Mouse (Mus musculus): ENCODE data around the gene Cuedc2. TPM values are rescaled to one million over a fixed set of nuclear protein-coding genes. Genes with fewer than 3 reads are reported as not detected.
A peak's percentile ranks its signal among the peaks of the same experiment; 100 is the strongest.

Cuedc2 gene
- polyA plus RNA-seq, 1 experiment from 2014 or later = 260 TPM

GRCm38 (mm10) chr19:46362104-46362503 is 23.6 kb upstream of the Cuedc2 start:
- Histone ChIP-seq H3K9ac (ENCODE audit: low read depth, low read length) (no peak overlapping the region), H3K4me3 (ENCODE audit: low read depth, low read length) (no peak overlapping the region), H3K27me3 (ENCODE audit: control insufficient read depth, insufficient read depth, low read length) (peaks cover 12% of the 10 kb centered on the region; the same call in 1 of the 2 replicates), H3K36me3 (ENCODE audit: control insufficient read depth, insufficient read depth, low read length) (no peaks in the 10 kb centered on the region), H3K4me2 (replicated peaks; ENCODE audit: low read depth, low read length) (no peak overlapping the region), H3K4me1 (replicated peaks; ENCODE audit: control insufficient read depth, insufficient read depth, low read length) (no peaks in the 10 kb centered on the region), H3K9me3 (ENCODE audit: control insufficient read depth, low read length) (no peaks in the 10 kb centered on the region), H3K27ac (ENCODE audit: low read depth, low read length) (no peak overlapping the region)
- WGBS = 87% methylated on average over 8 of the region's 8 CpGs
- DNase-seq (ENCODE audit: low spot score) (no peak), ATAC-seq (ENCODE audit: low FRiP score) (no peak)

- no peaks in the 10 kb centered on the region for H3K9me3 ChIP-seq (ENCODE audit: control insufficient read depth, low read length)
- peaks cover 14% of the 10 kb centered on the region; the same call in 1 of the 2 replicates for H3K27me3 ChIP-seq (ENCODE audit: control insufficient read depth, insufficient read depth, low read length)
- no peaks in the 10 kb centered on the region for H3K36me3 ChIP-seq (ENCODE audit: control insufficient read depth, insufficient read depth, low read length)
- no peaks in the 10 kb centered on the region for H3K4me1 ChIP-seq (replicated peaks; ENCODE audit: control insufficient read depth, insufficient read depth, low read length)
- ATAC-seq (ENCODE audit: low FRiP score) (no peak), DNase-seq (ENCODE audit: low spot score) (no peak)
- WGBS = 50% methylated on average over 4 of the region's 4 CpGs
- no peak overlapping the region for H3K4me2 ChIP-seq (replicated peaks; ENCODE audit: low read depth, low read length)
- no peak overlapping the region for H3K4me3 ChIP-seq (ENCODE audit: low read depth, low read length)
- H3K9ac ChIP-seq (ENCODE audit: low read depth, low read length) = no peak overlapping the region
- H3K27ac ChIP-seq (ENCODE audit: low read depth, low read length) = no peak overlapping the region
These were observed 19.9 kb upstream of the Cuedc2 start for GRCm38 (mm10) chr19:46358381-46358780.

GRCm38 (mm10) chr19:46357344-46358280 is 19.1 kb upstream of the Cuedc2 start:
- WGBS = 20% methylated on average over 25 of the region's 25 CpGs
- Histone ChIP-seq H3K36me3 (ENCODE audit: control insufficient read depth, insufficient read depth, low read length) (no peaks in the 10 kb centered on the region), H3K27ac (ENCODE audit: low read depth, low read length) (no peak overlapping the region), H3K4me1 (replicated peaks; ENCODE audit: control insufficient read depth, insufficient read depth, low read length) (no peaks in the 10 kb centered on the region), H3K4me2 (replicated peaks; ENCODE audit: low read depth, low read length) (peak overlapping the region; percentile 52), H3K4me3 (ENCODE audit: low read depth, low read length) (peak overlapping the region; percentile 36; the same call in 1 of the 2 replicates), H3K27me3 (ENCODE audit: control insufficient read depth, insufficient read depth, low read length) (peaks cover 14% of the 10 kb centered on the region; the same call in 1 of the 2 replicates), H3K9ac (ENCODE audit: low read depth, low read length) (no peak overlapping the region; the same call in 1 of the 2 replicates), H3K9me3 (ENCODE audit: control insufficient read depth, low read length) (no peaks in the 10 kb centered on the region)
- ATAC-seq (ENCODE audit: low FRiP score) (no peak), DNase-seq (ENCODE audit: low spot score) (peak; percentile 21)

- Histone ChIP-seq H3K27ac (ENCODE audit: low read depth, low read length) (no peak overlapping the region), H3K4me3 (ENCODE audit: low read depth, low read length) (peak overlapping the region; percentile 36), H3K4me2 (replicated peaks; ENCODE audit: low read depth, low read length) (peak overlapping the region; percentile 52), H3K27me3 (ENCODE audit: control insufficient read depth, insufficient read depth, low read length) (peaks cover 14% of the 10 kb centered on the region; the same call in 1 of the 2 replicates), H3K9me3 (ENCODE audit: control insufficient read depth, low read length) (no peaks in the 10 kb centered on the region), H3K9ac (ENCODE audit: low read depth, low read length) (peak overlapping the region; percentile 42; the same call in 1 of the 2 replicates), H3K36me3 (ENCODE audit: control insufficient read depth, insufficient read depth, low read length) (no peaks in the 10 kb centered on the region), H3K4me1 (replicated peaks; ENCODE audit: control insufficient read depth, insufficient read depth, low read length) (no peaks in the 10 kb centered on the region)
- peak; percentile 88 for DNase-seq (ENCODE audit: low spot score)
- ATAC-seq (ENCODE audit: low FRiP score) = peak; percentile 73
- 0% methylated on average over 29 of the region's 29 CpGs for WGBS
These were observed 18.2 kb upstream of the Cuedc2 start for GRCm38 (mm10) chr19:46356701-46357138.

- peaks cover 12% of the 10 kb centered on the region for H3K27me3 ChIP-seq (ENCODE audit: control insufficient read depth, insufficient read depth, low read length)
- peak within 1 kb of the TSS; percentile 96 for H3K4me2 ChIP-seq (replicated peaks; ENCODE audit: low read depth, low read length)
- peak within 1 kb of the TSS; percentile 72 for H3K27ac ChIP-seq (ENCODE audit: low read depth, low read length)
- WGBS = 73% methylated on average over 10 of the region's 10 CpGs
- no peaks in the 10 kb centered on the region for H3K36me3 ChIP-seq (ENCODE audit: control insufficient read depth, insufficient read depth, low read length)
- no peaks in the 10 kb centered on the region for H3K4me1 ChIP-seq (replicated peaks; ENCODE audit: control insufficient read depth, insufficient read depth, low read length)
- no peak for ATAC-seq (ENCODE audit: low FRiP score)
- peak within 1 kb of the TSS; percentile 67 for H3K9ac ChIP-seq (ENCODE audit: low read depth, low read length)
- no peak for DNase-seq (ENCODE audit: low spot score)
- peak within 1 kb of the TSS; percentile 50 for H3K4me3 ChIP-seq (ENCODE audit: low read depth, low read length)
- no peaks in the 10 kb centered on the region for H3K9me3 ChIP-seq (ENCODE audit: control insufficient read depth, low read length)
These were observed 11.8 kb upstream of the Cuedc2 start, which contains the start of gene 2310034G01Rik for GRCm38 (mm10) chr19:46350168-46350932. TSS of gene 2310034G01Rik (minus strand) at chr19:46350302.

- peak; percentile 30; the same call in 1 of the 2 replicates for ATAC-seq (ENCODE audit: low FRiP score)
- H3K27me3 ChIP-seq (ENCODE audit: control insufficient read depth, insufficient read depth, low read length) = peaks cover 12% of the 10 kb centered on the region
- peak overlapping the region; percentile 50 for H3K4me3 ChIP-seq (ENCODE audit: low read depth, low read length)
These were observed 11.0 kb upstream of the Cuedc2 start for GRCm38 (mm10) chr19:46349550-46349949.

GRCm38 (mm10) chr19:46348761-46349458 is 10.4 kb upstream of the Cuedc2 start:
- Histone ChIP-seq H3K4me2 (replicated peaks; ENCODE audit: low read depth, low read length) (peak overlapping the region; percentile 96), H3K4me3 (ENCODE audit: low read depth, low read length) (peak overlapping the region; percentile 50), H3K9ac (ENCODE audit: low read depth, low read length) (peak overlapping the region; percentile 67), H3K4me1 (replicated peaks; ENCODE audit: control insufficient read depth, insufficient read depth, low read length) (no peaks in the 10 kb centered on the region), H3K27ac (ENCODE audit: low read depth, low read length) (peak overlapping the region; percentile 72), H3K27me3 (ENCODE audit: control insufficient read depth, insufficient read depth, low read length) (peaks cover 12% of the 10 kb centered on the region), H3K36me3 (ENCODE audit: control insufficient read depth, insufficient read depth, low read length) (no peaks in the 10 kb centered on the region), H3K9me3 (ENCODE audit: control insufficient read depth, low read length) (no peaks in the 10 kb centered on the region)
- under 1% methylated on average over 78 of the region's 78 CpGs for WGBS
- ATAC-seq (ENCODE audit: low FRiP score) (peak; percentile 82), DNase-seq (ENCODE audit: low spot score) (peak; percentile 84)

More at GRCm38 (mm10) chr19:46349550-46349949, 11.0 kb upstream of the Cuedc2 start:
- Histone ChIP-seq H3K36me3 (ENCODE audit: control insufficient read depth, insufficient read depth, low read length) (no peaks in the 10 kb centered on the region), H3K27ac (ENCODE audit: low read depth, low read length) (no peak overlapping the region), H3K9me3 (ENCODE audit: control insufficient read depth, low read length) (no peaks in the 10 kb centered on the region), H3K4me2 (replicated peaks; ENCODE audit: low read depth, low read length) (peak overlapping the region; percentile 96), H3K4me1 (replicated peaks; ENCODE audit: control insufficient read depth, insufficient read depth, low read length) (no peaks in the 10 kb centered on the region), H3K9ac (ENCODE audit: low read depth, low read length) (no peak overlapping the region)
- 33% methylated on average over 6 of the region's 6 CpGs for WGBS
- no peak for DNase-seq (ENCODE audit: low spot score)

Measured in hindbrain, embryonic 11.5 days (tissue).